Mouse (Mus musculus) hindbrain, postnatal 0 days (tissue): ENCODE measurements around the gene Fgf10. TPM values are rescaled to one million over a fixed set of nuclear protein-coding genes. Genes with fewer than 3 reads are reported as not detected.

ENCODE experiments used
- ATAC-seq: fragments of 200-750 bp; cut with Nextera tagmentation; 2 replicates; pipeline ENCODE4 v1.8.0; 2017; ENCODE audit warnings: mild to moderate bottlenecking, moderate TSS enrichment, moderate library complexity
- DNase-seq: peaks from one replicate; pipeline ENCODE4 v3.0.0-alpha.2; 2015; ENCODE audit warnings: low spot score
- H3K27ac ChIP-seq: fragments of 300-500 bp; sonication (generic); 2 replicates; pipeline ENCODE4 v1.5.1; 2014; ENCODE audit warnings: mild to moderate bottlenecking
- H3K27me3 ChIP-seq: fragments of 300-500 bp; sonication (generic); 2 replicates; pipeline ENCODE4 v1.6.1; 2014; ENCODE audit warnings: low read length, mixed read lengths; ENCODE audit not compliant: insufficient read depth
- H3K36me3 ChIP-seq: fragments of 300-500 bp; sonication (generic); 2 replicates; pipeline ENCODE4 v1.6.1; 2014; ENCODE audit warnings: low read length, mixed read lengths; ENCODE audit not compliant: insufficient read depth
- H3K4me1 ChIP-seq: fragments of 300-500 bp; sonication (generic); 2 replicates; pipeline ENCODE4 v1.6.1; 2014; ENCODE audit warnings: antibody characterized with exemption, low read length, mixed read lengths; ENCODE audit not compliant: insufficient read depth
- H3K4me2 ChIP-seq: fragments of 300-500 bp; sonication (generic); 2 replicates; pipeline ENCODE4 v1.6.1; 2014; ENCODE audit warnings: low read depth, mild to moderate bottlenecking, low read length, moderate library complexity, mixed read lengths
- H3K4me3 ChIP-seq: fragments of 300-500 bp; sonication (generic); 2 replicates; pipeline ENCODE4 v1.5.1; 2014; ENCODE audit warnings: low read length
- H3K9ac ChIP-seq: fragments of 300-500 bp; sonication (generic); replicated peaks from 2 replicates; pipeline ENCODE4 v1.6.1; 2014; ENCODE audit warnings: mild to moderate bottlenecking, low read length, moderate library complexity, mixed read lengths
- H3K9me3 ChIP-seq: fragments of 300-500 bp; sonication (generic); 2 replicates; pipeline ENCODE4 v1.6.1; 2016; ENCODE audit warnings: low read length, mixed read lengths
- CTCF ChIP-seq: IDR thresholded peaks from 2 replicates; pipeline ENCODE4 v1.5.1; 2016; ENCODE audit warnings: antibody characterized with exemption, control low read depth, low read depth
- WGBS: fragments of 180-500 bp; shearing (Covaris S2); extraction: QIAGEN DNeasy Blood & Tissue Kit; methylation state at CpG from one replicate; pipeline ENCODE4 v1.1.7; 2014; 5-methylcytosine and 5-hydroxymethylcytosine counted together
- polyA plus RNA-seq: library from polyadenylated mRNA; unstranded; fragments of >200 nt; fragmentation: Nextera tagmentation; extraction: Ambion mirVana; gene quantifications from 2 replicates; pipeline ENCODE4 v1.2.1, GENCODE M21; 2015
- total RNA-seq: library from RNA; depleted of rRNA; stranded (reverse); fragments of >200 nt; gene quantifications from 2 replicates; pipeline ENCODE4 v1.2.3, GENCODE M21; 2014

Gene Fgf10
- total and polyA plus RNA-seq, 2 experiments from 2014 or later: 1.0 to 2.2 TPM

DNA sequence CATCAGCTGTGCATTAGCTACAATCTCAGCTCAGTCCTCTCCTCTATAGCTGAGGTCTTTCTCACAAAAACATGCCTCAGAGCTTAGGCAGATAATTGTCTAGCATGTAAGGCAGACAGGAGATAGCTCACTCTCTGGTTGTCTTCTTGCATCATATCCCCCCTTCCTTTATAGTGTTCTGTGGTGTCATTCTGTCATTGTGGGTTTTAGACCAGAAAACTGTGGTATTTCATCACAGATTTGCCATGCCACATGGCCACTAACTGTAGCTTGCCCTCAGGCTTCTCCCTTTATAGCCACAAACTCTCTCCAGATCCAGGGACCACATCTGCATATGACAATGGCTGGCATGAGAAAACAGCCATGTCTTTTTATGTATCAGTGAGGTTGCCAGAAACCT is 34.1 kb downstream of the Fgf10 start:
- Histone ChIP-seq H3K27me3 (no peaks in the 10 kb centered on the region), H3K9ac (no peak overlapping the region), H3K27ac (no peak overlapping the region), H3K4me3 (no peak overlapping the region), H3K9me3 (no peaks in the 10 kb centered on the region), H3K4me1 (no peaks in the 10 kb centered on the region), H3K36me3 (no peaks in the 10 kb centered on the region), H3K4me2 (no peak overlapping the region)
- no peak for DNase-seq
- ATAC-seq: no peak
- TF ChIP-seq CTCF: no peak

DNA sequence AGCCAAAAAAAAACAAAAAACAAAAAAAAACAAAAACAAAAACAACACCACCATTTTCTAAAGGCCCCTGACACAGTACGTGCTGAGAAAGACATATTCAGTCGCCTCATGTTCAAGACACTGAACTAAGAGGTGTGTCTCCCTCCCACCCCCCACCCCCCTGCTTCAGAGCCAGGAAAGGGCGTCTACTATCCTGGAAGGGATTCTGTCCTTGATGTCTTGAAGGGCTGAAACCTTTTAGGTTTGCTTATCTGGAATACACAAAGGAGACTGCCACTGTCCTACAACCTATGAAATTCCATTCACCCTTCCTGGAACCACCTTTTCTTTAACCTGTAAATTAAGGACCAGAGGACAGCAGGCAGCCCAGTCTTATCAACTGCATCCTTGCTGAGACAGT is 36.1 kb downstream of the Fgf10 start:
- Histone ChIP-seq H3K9ac (no peak overlapping the region), H3K9me3 (no peaks in the 10 kb centered on the region), H3K36me3 (no peaks in the 10 kb centered on the region), H3K4me3 (no peak overlapping the region), H3K27me3 (no peaks in the 10 kb centered on the region), H3K4me1 (no peaks in the 10 kb centered on the region), H3K4me2 (no peak overlapping the region), H3K27ac (no peak overlapping the region)
- 85% methylated on average over 3 of the region's 3 CpGs for WGBS
- no peak for ATAC-seq
- no peak for DNase-seq
- no peak for TF ChIP-seq CTCF

DNA sequence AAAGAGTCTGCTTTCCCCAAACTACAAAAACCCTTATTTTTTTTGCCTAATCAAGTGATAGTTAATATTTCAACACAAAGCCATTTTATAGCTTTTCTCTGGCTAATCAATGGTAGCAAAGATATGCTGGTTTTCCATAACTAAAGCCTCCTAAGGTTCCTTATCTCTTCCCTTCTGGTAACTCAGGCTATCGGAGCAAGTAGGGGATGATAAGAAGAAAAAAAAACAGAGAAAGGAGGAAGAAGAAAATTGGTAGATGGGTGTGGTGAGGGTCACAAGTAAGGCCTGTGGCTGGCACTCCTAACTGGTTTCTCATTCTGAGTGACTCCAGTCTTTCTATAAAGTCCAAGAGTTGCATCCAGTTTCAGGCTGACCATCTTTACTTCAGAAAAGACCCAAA is 40.3 kb downstream of the Fgf10 start:
- no peaks in the 10 kb centered on the region for H3K9me3 ChIP-seq
- no peak overlapping the region for H3K9ac ChIP-seq
- H3K27ac ChIP-seq: no peak overlapping the region
- ATAC-seq (no peak), DNase-seq (no peak)
- H3K4me1 ChIP-seq: 0 out of 2 replicates have a peak, but pooled peaks cover 5% of the 10 kb centered on the region
- TF ChIP-seq CTCF: no peak
- no peak overlapping the region for H3K4me2 ChIP-seq
- no peak overlapping the region for H3K4me3 ChIP-seq
- no peaks in the 10 kb centered on the region for H3K27me3 ChIP-seq
- no peaks in the 10 kb centered on the region for H3K36me3 ChIP-seq
- WGBS: 94% methylated on average over 1 of the region's 1 CpGs

GRCm38 (mm10) chr13:118713626-118714150 is 44.1 kb downstream of the Fgf10 start:
- Histone ChIP-seq H3K27me3 (no peaks in the 10 kb centered on the region), H3K4me1 (0 out of 2 replicates have a peak, but pooled peaks cover 5% of the 10 kb centered on the region), H3K9ac (no peak overlapping the region), H3K36me3 (no peaks in the 10 kb centered on the region), H3K4me3 (peak overlapping the region; percentile 54), H3K4me2 (peak overlapping the region; percentile 93), H3K27ac (no peak overlapping the region), H3K9me3 (no peaks in the 10 kb centered on the region)
- TF ChIP-seq CTCF: no peak
- WGBS: 1% methylated on average over 14 of the region's 14 CpGs
- no peak for ATAC-seq
- no peak for DNase-seq

DNA sequence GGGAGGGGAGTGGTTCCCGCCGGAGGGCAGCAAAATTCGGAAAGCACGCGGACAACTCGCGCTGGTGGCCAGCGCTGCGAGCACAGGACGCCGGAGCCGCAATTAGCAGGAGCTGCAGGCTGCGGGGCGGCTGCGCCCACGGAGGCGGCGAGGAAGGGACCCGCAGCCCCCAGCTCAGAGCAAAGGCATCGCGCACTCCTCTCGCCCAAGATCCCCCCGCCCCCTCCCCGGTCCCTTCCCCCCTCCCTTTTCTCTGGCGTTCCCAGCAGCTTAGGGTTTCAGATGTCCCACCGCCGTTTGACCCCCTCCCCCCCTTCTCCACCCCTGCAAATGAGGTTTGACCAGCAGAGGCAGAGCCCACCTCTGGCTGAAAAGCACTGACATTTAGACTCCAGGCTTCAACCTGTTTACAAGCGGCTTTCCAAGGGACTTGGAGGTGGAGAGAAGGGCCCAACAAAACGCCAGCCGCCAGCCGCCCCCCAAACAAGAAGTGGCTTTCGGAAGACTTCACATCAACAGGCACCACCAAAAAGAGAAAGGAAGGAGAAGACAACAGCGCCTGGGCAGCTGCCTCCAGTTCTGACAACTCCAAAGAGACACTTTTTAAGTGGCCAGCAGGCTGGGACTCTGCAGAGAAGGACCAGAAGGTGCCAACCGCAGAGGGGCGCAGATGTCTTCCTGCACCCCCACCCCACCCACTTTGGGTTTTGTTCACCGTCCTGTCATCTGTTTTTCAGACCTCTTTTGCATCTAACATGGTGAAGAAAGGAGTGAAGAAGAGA is 44.9 kb downstream of the Fgf10 start:
- WGBS: under 1% methylated on average over 29 of the region's 36 CpGs
- Histone ChIP-seq H3K4me1 (0 out of 2 replicates have a peak, but pooled peaks cover 5% of the 10 kb centered on the region), H3K4me2 (peak overlapping the region; percentile 93), H3K36me3 (no peaks in the 10 kb centered on the region), H3K9me3 (no peaks in the 10 kb centered on the region), H3K27ac (no peak overlapping the region), H3K4me3 (peak overlapping the region; percentile 54), H3K27me3 (no peaks in the 10 kb centered on the region), H3K9ac (peak overlapping the region; percentile 44; the same call in 1 of the 2 replicates)
- DNase-seq (peak; percentile 34), ATAC-seq (peak; percentile 70)
- TF ChIP-seq CTCF: no peak

DNA sequence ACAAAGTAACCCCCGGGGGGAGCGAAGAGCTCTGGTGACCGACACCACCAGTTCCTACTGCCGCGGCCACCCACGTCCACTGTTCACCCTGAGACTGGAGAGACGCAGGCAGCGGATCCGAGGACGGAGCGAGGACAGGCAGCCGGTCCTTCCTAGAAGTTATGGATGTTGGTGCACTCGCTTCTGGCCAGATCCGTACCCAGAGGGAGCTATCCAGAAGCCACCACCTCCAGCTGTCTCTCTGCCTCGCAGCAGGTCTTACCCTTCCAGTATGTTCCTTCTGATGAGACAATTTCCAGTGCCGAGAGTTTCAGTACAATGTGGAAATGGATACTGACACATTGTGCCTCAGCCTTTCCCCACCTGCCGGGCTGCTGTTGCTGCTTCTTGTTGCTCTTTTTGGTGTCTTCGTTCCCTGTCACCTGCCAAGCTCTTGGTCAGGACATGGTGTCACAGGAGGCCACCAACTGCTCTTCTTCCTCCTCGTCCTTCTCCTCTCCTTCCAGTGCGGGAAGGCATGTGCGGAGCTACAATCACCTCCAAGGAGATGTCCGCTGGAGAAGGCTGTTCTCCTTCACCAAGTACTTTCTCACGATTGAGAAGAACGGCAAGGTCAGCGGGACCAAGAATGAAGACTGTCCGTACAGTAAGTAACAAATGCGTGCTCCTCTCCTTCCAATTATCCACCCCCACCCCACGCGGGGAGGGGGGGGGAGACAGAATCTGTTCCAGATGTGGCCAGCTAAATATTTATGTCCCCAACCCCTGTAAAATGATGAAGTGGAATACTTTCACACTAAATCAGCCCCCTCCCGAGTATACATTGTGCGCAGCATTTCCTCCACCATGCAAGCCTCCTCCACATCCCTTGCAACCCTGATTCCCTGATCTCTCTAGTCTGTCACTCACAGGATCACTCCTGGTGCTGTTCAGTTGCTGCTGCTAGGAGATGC is 45.8 kb downstream of the Fgf10 start:
- Histone ChIP-seq H3K27me3 (no peaks in the 10 kb centered on the region), H3K9me3 (no peaks in the 10 kb centered on the region), H3K36me3 (no peaks in the 10 kb centered on the region), H3K27ac (no peak overlapping the region), H3K4me3 (peak overlapping the region; percentile 54), H3K4me2 (peak overlapping the region; percentile 93), H3K9ac (peak overlapping the region; percentile 21; the same call in 1 of the 2 replicates), H3K4me1 (0 out of 2 replicates have a peak, but pooled peaks cover 5% of the 10 kb centered on the region)
- WGBS: 2% methylated on average over 31 of the region's 31 CpGs
- DNase-seq: peak; percentile 14
- no peak for TF ChIP-seq CTCF
- ATAC-seq: peak; percentile 51
